Mouse (Mus musculus) retina, postnatal 7 days (tissue): ENCODE data around the gene G6pc3.

Experiments
- DNase-seq: peaks from one replicate; pipeline ENCODE4 v3.0.0-alpha.2; 2012; ENCODE audit warnings: low read depth, low spot score

G6pc3 gene

GRCm38 (mm10) chr11:102218783-102219182, 29.4 kb downstream of the G6pc3 start:
- peak; percentile 84 for DNase-seq

DNA sequence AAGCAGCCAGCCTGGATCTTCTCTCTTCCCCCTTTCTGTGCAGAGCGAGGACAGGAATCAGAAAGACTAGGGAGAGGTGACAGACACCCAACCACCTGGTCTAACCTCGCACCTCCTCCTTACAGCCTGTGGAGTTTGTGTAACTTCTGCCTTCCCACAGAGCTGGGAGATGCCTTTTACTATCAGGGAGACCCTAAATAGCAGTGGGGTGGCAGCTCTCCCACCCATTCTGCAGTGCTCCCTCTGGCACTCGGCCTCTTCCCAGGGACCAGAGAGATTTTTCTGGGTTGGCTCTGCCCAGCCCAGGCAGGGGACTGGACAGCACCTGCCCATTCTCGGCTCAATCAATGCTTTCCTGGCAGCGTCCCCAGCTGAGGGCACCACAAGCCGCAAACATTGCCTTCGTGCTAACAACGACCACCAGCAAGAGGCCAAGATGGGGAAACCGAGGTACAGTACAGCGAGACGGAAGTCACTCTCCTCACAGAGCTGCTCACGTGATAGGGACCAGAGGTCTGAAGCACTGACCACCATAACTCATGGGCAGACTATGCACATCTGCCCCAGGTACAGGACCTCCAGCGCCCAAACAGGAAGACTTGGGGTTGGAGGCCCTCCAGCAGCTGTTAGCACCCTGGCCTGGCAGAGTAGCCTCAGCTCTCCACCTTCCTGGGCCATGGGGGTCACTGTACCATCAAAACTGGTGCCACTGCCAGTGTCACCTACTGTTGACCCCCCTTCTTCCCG, 30.0 kb downstream of the G6pc3 start:
- DNase-seq, result no peak

- DNase-seq, result no peak
These were observed 30.6 kb downstream of the G6pc3 start for GRCm38 (mm10) chr11:102219994-102220346.

GRCm38 (mm10) chr11:102220451-102220850, 31.0 kb downstream of the G6pc3 start:
- DNase-seq, result no peak

GRCm38 (mm10) chr11:102221243-102221953, 32.0 kb downstream of the G6pc3 start:
- DNase-seq, result no peak

- no peak for DNase-seq
These were observed 32.5 kb downstream of the G6pc3 start for GRCm38 (mm10) chr11:102221954-102222351.

- DNase-seq, result peak; percentile 58
These were observed 33.7 kb downstream of the G6pc3 start for GRCm38 (mm10) chr11:102223166-102223565.

GRCm38 (mm10) chr11:102224686-102225085, 35.3 kb downstream of the G6pc3 start:
- no peak for DNase-seq

DNA sequence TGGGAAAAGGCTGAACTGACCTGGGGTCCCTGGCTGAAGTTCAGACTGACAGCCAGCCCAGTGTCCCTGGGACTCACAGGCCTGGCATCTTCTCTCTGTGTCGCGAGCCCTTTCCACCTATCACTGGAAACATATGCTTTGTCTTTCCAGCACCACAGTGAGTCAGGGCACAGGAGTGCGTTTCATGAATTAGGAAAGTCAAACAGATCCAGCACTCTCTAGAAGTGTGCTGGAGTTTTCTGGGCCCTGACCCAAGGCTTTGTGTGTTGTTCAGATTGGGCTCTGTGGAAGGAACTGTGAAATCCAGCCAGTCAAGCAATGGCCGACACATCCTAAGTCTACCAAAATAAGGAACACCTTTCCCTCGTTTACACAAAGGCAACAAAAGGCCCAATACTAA, 35.8 kb downstream of the G6pc3 start:
- no peak for DNase-seq

DNA sequence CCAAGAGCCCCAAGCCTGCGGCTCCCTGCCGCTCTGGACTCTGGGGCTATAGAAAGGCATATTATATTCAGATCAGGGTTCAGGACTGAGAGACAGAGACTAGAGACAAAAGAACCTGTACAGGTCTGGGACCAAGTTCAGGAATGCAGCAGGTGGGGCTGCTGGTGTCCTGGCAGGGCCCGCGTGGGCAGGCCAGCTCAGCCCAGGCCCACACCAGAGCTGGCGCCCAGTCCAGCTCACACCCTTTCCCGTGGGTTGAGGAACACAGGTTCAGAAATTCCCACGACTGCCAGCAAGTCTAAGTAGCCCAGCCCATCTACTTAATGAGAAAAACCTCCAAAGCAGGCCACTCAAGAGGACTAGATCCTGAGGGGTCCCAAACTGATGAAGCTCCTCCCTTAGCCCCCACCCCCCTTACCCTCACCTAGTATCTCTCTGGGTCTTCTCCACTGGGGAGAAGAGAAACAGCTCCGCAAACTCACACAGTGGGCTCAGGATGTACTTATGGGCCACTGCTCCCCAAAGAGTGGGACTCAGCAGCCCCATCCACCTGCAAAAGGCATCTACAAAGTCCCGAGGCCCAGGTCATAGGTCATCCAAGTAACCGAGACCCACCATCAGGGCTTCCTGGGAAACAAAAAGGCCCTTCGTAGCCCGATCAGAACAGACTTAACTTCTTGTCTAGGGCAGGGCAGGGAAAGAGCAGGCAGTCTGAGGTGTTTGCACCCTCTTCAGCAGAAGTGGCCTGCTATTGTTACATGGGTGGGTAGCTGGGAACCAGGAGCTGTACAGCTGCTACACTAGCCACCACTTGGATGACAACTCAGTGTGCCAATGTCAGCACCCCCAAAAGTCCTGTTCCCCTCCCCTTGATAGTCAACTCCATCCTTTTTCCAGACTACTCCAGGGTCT, 36.9 kb downstream of the G6pc3 start:
- DNase-seq, result no peak

GRCm38 (mm10) chr11:102227270-102228190, 38.1 kb downstream of the G6pc3 start:
- no peak for DNase-seq

DNA sequence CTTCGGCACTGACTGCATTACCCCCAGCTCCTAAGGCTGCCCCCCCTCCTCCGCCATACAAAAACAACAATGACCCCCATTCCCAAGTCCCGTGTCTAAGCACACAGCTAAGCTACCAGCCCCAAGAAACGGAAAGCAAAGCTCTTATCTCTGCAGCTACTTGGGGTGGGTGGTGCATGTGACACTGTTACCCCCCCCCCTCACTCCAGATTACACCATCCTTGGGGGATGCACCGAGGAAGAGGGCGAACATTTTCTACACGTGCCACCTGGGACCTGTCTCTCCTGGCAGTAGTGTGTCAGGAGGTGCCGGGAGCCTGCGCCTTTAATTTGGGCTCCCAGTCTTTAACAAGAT, 38.7 kb downstream of the G6pc3 start:
- DNase-seq, result no peak

DNA sequence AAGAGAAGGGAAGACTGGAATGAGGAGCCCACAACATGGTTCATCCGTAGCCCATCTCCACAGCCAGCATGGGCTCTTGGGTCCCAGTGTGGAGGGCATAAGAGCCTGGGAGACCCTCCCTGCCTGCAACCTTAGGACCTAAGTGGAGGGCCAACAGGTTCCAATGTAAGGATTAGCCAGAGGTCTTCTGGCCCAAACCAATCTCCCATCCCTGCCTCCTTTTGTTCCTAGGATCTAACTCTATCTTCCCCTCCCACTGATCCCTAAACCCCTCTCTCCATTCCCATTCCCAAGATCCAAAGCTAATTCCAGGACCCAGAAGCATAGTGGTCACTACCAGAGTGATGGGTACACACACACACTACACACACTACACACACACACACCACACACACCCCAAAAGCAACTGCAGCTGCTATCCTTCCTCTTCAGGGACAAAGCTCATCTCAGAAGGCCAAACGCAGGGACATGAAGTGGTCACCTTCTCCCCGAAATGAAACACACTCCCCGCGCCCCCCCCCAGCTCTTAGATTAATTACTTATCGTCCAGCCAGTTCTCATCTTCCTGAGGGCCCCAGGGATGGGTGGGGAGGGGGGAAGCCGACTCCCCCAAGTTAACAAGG, 39.3 kb downstream of the G6pc3 start:
- DNase-seq, result no peak

GRCm38 (mm10) chr11:102229331-102229953, 40.0 kb downstream of the G6pc3 start:
- DNase-seq, result no peak

DNA sequence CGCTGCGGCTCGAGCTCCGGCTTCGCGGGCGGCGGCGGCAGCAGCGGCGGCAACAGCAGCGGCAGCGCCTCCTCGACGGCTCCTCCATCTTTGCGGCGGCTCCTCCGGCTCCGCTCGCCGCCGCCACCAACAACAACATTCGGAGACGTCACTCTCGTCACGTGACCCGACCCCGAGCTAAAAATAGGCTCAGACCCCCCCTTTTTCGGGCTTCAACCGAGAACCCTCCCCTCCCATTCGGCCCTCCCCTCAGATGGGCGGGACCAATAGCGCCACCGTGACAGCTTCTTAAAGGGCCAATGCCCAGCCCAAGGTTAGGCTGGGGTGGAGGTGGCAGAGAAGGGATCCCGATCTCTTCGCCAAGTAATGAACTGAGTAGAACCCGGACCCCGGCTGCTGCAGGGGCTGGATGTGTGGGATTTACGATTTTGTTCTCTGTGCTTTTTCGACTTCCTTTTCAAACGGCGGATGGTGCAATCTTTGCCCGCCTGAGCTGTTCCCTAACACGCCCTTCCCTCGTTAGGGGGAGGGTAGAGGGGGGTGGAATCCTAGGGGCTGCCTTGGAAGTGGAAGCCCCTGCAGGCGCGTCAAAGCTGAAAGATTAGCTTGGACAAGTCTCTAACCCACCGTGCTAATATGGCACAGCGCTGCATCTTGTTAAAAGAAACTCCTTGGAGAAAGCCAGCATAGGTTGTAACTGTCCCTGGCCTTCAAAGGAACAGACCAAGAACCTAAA, 40.8 kb downstream of the G6pc3 start, which contains the start of gene Hdac5:
TSS of gene Hdac5 (minus strand) at position 161 of the 736 bp plus-strand sequence.
- peak; percentile 98 for DNase-seq

- DNase-seq, result no peak
These were observed 46.6 kb downstream of the G6pc3 start for GRCm38 (mm10) chr11:102236022-102236421.

GRCm38 (mm10) chr11:102240636-102241035, 51.2 kb downstream of the G6pc3 start:
- DNase-seq, result no peak

DNA sequence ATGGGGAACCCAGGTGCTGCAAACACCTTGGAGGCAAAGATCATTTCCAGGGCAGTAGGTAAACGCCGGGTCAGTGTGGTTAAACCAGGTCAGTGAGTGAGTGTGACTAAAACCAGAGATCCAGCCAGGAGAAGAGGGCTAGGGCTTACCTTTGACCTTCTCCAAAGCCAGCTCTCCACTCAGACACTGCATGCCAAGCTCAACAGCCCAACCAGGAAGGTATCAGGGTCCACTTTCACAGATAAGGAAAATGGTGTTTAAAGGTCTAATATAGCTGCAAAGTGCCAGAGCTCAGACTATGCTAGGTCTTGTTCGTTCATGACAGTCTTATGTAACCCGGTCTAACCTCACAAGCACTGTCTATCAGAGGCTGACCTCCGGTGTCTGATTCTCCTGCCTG, 51.8 kb downstream of the G6pc3 start:
- DNase-seq, result no peak

DNA sequence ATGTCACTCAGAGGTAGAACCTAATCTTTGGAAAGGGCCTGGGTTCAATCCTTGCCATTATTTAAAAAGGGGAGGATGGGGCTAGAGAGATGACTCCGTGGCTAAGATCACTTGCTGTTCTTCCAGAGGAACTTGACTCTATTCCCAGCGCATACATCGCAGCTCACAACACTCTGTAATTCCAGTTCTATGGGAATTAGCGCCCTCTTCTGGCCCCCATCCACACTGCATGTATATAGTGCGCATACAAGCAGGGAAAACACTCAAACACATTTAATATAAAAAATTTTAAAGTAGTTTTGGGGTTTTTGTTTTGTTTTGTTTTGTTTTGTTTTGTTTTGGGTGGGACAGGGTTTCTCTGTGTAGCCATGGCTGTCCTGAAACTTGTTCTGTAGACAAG, 52.5 kb downstream of the G6pc3 start:
- no peak for DNase-seq
